Mouse (Mus musculus) testis, postnatal 10 days (tissue): Measurements from ENCODE around the gene Dhrs1.

ENCODE experiments used
- DNase-seq: peaks from one replicate; pipeline ENCODE4 v3.0.0; 2021; ENCODE audit warnings: low spot score

The Dhrs1 gene

GRCm38 (mm10) chr14:55745180-55745860 is at the start of gene Dhrs1, which contains the start of gene Nop9:
Dhrs1 (minus strand) TSS chr14:55745690.
Nop9 (plus strand) TSS chr14:55745693.
- DNase-seq, result peak; percentile 93

GRCm38 (mm10) chr14:55793946-55794345 is 48.5 kb upstream of the Dhrs1 start:
- peak; percentile 60 for DNase-seq

DNA sequence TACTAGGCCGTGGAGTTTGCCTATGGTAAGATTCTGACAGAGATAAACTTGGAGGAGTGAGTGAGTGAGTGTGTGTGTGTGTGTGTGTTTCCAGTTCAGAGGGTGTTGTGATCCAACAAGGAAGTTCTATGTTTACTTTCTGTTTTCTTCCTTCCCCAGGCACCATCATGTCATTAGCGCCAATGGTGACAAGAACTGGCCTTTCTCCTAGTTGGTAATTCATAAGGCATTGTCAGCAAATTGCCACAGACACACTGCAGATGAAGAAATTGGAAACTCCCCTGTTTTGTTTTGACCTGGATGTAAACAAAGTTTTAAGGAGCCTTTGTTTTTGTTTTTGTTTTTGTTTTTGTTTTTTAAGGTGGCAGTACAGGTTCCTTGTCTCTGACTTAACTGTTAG is 48.0 kb upstream of the Dhrs1 start:
- no peak for DNase-seq

DNA sequence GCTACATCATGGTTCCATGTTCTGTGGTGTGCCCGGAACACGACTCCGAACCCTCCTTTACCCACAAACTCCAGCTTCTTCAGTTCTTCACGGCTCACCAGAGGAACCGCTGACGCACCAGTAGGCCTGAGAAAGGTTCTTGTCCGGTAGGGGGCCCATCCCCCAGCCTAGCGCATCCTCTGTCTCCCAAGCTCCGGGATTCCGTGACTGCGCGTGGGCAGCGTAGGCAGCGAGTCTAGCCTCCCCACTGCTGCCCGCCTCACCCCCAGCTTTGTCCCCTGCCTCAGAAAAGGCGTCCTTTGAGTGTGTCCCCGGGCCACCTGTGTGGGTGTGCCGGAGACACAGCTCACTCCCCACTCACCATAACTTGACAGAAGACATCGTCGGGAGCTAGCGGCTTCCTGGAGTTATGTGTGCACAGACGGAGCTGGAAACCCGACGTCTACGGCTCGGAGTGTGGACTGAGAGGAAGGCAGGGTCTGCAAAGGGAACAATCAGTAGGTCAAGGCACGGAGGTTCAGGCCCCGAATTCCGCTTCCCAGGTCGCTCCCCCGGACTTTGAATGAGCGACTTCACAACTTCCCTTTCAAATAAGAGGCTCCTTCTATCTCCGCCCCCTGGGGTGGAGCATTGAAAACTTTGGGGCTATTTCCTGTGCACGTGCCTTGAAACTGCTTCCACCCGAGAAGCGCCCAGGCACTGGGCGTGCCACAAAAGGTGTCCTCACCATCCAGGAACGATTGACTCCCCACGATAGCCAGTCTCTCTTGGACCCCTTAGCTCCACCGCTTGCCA is 43.0 kb upstream of the Dhrs1 start, which contains the start of gene Ripk3:
Gene Ripk3, minus strand, starts transcription at position 610 of the 795 bp plus-strand sequence.
- DNase-seq, result peak; percentile 64

- DNase-seq, result peak; percentile 43
These were observed 42.2 kb upstream of the Dhrs1 start for GRCm38 (mm10) chr14:55787731-55788130.

DNA sequence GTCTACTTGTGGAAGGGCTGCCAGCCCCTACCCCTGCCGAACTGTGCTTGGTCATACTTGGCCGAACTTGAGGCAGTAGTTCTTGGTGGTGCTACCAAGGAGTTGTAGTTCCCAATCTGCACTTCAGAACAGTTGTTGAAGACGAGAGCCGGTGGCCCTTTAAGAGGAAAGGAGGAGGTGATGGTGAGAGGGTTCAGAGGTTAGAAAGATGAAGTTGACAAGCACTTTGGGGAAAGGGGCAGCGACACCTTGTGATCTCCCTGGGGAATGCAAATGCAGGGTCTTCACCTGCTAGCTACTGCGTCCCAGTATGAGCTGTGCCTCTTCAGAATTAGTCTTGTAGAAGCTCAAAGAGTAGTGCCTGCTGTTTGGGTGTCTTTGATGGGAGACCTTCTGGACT is 39.7 kb upstream of the Dhrs1 start:
- DNase-seq, result no peak

GRCm38 (mm10) chr14:55783958-55784235 is 38.4 kb upstream of the Dhrs1 start, which contains the start of gene Adcy4:
Adcy4 (minus strand) TSS chr14:55784095.
- DNase-seq, result peak; percentile 43

- DNase-seq, result peak; percentile 50
These were observed 37.9 kb upstream of the Dhrs1 start for GRCm38 (mm10) chr14:55783171-55783957.

DNA sequence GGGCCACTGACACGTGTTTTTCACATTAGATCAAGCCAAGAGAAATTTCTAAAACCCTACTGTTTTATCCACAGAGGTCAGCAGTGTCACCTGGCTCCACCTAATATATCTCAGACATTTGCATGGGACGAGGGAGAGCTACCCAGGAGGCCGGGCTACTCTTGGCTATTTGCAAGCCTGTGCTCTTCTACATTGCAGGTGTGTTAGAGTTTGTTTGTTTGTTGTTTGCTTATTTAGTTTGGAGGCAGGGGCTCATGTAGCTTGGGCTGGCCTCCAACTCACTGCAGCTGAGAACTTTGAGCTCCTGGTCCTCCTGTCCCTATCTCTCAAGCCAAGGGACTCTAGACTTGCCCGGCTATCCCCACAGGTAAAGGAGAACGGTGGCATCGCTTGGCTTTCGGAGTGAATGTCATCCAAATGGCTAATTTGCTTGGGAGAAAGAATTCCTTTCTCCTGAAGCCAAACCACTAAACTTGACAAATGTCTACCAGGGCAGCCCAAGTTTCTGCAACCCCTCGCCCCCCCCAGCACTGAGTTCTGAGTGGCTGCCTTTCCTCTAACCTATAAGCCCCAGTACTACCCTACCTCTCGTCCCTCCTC is 37.0 kb upstream of the Dhrs1 start:
- peak; percentile 40 for DNase-seq

- peak; percentile 58 for DNase-seq
These were observed 35.8 kb upstream of the Dhrs1 start for GRCm38 (mm10) chr14:55781310-55781709.

DNA sequence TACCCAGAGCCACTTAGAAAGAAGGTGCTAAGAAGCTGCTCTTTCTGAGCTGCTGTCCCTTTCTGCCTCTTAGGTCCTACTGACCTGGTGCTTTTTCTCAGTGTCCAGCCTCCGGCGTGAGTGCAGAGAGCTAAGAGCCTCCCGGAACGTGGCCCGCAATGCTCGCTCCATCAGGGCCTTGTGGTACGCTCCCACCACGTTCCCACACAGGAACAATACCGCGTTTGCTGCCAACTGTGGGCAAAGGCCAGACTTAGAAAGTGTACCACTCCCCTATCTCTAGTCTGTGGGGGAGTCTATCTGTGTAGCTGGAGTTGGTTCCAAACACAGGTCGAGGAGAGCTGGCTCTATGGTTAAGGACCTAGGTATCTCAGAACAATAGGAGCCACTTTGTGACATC is 35.2 kb upstream of the Dhrs1 start:
- peak; percentile 45 for DNase-seq

DNA sequence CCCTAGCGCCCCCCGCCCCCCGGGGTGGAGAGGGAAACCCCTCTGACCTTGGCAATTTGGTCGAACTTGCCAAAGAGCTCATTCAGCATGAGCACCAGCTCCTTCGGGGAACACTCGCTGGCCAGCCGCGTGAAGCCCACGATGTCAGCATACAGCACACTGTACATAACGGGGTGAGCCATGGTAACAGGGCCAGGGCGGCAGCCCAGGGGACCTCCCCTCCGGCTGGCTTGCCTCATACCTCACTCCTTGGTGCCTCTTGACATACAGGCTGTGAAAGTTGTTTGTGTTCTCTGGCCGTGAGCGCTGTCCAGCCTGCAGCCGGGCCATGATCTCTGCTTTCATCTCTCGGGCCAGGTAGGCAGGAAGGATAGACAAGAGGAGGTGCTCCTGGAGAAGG is 34.2 kb upstream of the Dhrs1 start:
- DNase-seq, result peak; percentile 47

GRCm38 (mm10) chr14:55778686-55779085 is 33.2 kb upstream of the Dhrs1 start:
- DNase-seq, result peak; percentile 39

DNA sequence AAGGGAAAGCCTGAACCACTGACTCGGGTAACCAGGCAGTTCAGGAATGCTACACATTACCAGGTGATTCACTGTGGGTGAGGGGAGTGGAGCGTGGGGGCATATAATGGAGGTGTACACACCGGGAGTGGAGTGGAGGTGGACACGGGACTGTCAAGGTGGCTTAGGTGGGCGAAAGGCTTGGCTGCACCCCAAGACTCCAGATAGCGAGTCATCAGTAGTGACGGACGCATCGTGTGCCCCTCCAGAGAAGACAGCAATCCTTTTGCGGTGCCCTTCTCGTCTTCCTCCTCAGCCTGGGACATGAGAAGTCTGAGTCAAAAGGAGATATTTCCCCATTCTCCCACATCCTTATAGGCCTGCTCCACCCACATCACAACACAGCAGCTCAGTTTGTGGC is 32.3 kb upstream of the Dhrs1 start:
- DNase-seq, result peak; percentile 39

DNA sequence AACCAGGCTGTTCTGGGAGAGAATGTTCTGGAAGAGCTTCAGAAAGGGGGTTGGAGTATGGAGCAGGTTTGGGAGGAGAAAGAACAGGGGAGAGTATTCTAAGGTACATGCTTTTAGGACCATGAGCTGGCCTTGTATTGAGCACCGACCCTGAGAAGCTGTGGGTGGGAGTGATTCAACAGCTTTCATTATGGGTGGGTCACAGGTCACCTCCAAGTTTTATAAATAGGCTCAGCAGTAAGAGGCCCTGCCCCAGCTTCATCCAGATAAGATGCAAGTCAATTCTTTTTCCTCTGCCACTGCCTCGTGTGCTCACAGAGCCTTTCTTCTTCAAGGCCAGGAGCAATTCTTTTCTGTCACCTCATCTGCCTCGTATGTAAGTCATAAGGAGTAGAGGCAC is 31.7 kb upstream of the Dhrs1 start:
- DNase-seq, result peak; percentile 33

DNA sequence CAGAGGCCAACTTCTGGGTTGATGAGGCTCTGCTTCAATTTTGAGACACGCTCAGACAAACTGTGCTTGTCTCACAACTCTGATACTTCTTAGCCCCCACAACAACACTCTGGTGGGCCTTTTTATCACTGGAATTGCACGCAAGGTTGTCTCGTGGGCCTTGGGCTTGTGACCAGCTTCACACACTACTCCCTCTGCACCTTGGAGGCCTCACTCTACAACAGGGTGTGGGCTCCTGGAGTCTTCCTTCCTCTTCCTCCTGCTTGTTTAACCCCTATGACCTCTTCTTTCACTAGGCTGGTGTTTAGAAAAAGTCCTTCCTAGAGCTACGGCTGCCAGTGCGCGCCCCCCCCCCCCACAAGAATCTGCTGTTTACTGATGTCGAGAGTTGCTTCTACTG is 31.2 kb upstream of the Dhrs1 start:
- DNase-seq, result peak; percentile 27

DNA sequence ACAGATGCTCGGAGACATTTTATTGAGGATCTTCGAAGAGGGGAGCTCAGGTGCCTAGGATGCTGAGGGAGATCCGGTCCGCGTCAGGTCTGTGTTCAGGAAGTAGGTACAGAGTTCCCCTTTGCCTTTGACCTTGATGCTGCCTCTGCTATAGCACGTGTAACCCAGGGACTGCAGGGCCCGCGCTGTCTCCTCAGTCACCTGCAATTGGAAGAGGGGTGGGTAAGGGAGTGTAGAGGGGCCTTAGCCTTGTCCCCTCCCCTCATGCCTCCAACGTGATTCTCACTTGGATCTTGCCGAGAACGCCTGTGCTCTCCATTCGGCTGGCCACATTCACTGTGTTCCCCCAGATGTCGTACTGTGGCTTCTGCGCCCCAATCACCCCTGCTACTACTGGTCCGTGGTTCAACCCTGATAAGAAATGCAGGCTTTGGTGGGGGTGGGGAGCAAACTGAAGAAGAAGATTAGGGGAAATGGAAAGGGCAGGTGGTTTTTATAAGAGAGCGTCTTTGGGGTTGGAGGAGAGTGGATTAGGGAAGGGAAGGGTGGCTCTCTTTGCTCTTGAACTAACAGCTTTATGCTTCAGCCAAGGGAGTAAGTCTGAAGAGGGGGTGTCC is 23.7 kb upstream of the Dhrs1 start:
- no peak for DNase-seq

DNA sequence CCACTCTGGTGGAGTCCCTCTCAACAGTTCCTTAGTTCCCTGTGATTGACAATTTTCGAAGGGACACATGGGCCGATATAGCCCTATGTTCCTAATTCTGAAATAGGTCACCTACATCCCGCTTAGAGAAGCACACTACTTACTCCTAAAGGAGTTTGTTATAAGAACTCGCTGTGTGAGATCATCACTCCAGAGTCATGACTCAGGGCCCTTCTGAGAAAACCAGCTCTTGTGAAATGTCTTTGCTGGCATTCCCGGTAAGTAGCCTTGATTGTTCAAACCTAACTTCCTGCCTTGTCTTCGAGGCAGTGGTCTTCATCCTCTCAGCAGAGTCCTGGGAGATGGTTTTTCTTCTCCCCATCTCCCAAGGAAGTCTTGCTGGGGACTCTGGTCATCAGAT is 23.1 kb upstream of the Dhrs1 start:
- DNase-seq, result no peak

- DNase-seq, result peak; percentile 68
These were observed 22.3 kb upstream of the Dhrs1 start for GRCm38 (mm10) chr14:55767519-55768414.

DNA sequence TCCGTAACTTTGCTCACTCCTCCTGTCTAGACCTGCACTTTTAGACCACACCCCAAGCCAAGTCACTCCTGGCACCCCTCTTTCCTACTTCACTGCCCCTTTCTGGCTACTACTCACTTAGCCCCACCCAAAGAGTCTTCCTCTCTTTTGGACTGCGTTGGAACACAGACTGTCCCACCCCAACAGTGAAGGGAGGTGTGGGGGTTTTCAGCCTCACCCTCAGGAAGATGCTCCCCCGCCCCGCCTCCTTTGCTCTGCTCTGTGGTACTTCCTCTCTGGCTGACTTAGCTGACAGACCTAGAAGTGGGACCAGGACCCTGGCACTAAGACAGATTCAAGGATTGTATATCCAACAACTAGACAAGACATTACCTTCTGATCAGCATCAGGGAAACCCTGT is 20.2 kb upstream of the Dhrs1 start, which contains the start of gene Ltb4r1:
Gene Ltb4r1, plus strand, starts transcription at position 267 of the 400 bp plus-strand sequence.
- no peak for DNase-seq

DNA sequence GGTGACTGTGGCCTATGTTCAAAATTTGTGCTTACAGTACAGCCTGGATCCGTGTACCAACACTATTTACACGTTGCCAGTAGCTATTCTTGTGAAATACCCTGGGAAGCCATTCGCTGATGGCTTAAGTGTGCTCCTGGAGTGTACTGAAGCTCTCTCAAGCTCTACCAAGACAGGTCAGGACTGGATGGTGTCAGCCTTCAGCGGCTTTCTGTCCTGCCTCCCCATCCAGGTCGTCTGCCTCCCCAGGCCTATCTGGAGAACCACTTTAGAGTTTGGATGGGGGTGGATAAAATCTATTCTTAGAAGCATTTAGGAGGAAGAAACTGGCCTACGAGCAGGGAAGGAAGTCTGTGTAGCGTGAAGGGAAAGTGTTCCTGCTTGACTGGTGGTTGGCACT is 17.7 kb upstream of the Dhrs1 start:
- no peak for DNase-seq
